Mouse (Mus musculus) stomach, embryonic 16.5 days (tissue): ENCODE measurements around the gene Fis1. TPM values are rescaled to one million over a fixed set of nuclear protein-coding genes. Genes with fewer than 3 reads are reported as not detected.

Source experiments
- ATAC-seq: fragments of 200-750 bp; cut with Nextera tagmentation; 2 replicates; pipeline ENCODE4 v1.8.0; 2017; ENCODE audit warnings: moderate number of reproducible peaks, moderate TSS enrichment; ENCODE audit not compliant: insufficient read depth, low FRiP score
- H3K27ac ChIP-seq: fragments of 300-500 bp; sonication (generic); 2 replicates; pipeline ENCODE4 v1.5.1; 2014; ENCODE audit warnings: low read length
- H3K27me3 ChIP-seq: fragments of 300-500 bp; sonication (generic); 2 replicates; pipeline ENCODE4 v1.6.1; 2014; ENCODE audit warnings: low read length, control low read depth, mixed read lengths; ENCODE audit not compliant: control insufficient read depth, insufficient read depth
- H3K36me3 ChIP-seq: fragments of 300-500 bp; sonication (generic); 2 replicates; pipeline ENCODE4 v1.6.1; 2014; ENCODE audit warnings: low read length; ENCODE audit not compliant: control insufficient read depth, insufficient read depth
- H3K4me1 ChIP-seq: fragments of 300-500 bp; sonication (generic); 2 replicates; pipeline ENCODE4 v1.6.1; 2014; ENCODE audit warnings: low read length, control low read depth, mixed read lengths; ENCODE audit not compliant: control insufficient read depth, insufficient read depth
- H3K4me2 ChIP-seq: fragments of 300-500 bp; sonication (generic); 2 replicates; pipeline ENCODE4 v1.6.1; 2014; ENCODE audit warnings: low read depth, low read length, mixed read lengths
- H3K4me3 ChIP-seq: fragments of 300-500 bp; sonication (generic); replicated peaks from 2 replicates; pipeline ENCODE4 v1.5.1; 2014; ENCODE audit warnings: mild to moderate bottlenecking, low read length
- H3K9ac ChIP-seq: fragments of 300-500 bp; sonication (generic); 2 replicates; pipeline ENCODE4 v1.6.1; 2014; ENCODE audit warnings: low read length
- H3K9me3 ChIP-seq: fragments of 300-500 bp; sonication (generic); replicated peaks from 2 replicates; pipeline ENCODE4 v1.6.1; 2016; ENCODE audit warnings: low read length, control low read depth; ENCODE audit not compliant: control insufficient read depth
- WGBS: fragments of 180-500 bp; shearing (Covaris S2); extraction: QIAGEN DNeasy Blood & Tissue Kit; methylation state at CpG from one replicate; pipeline ENCODE4 v1.1.7; 2014; 5-methylcytosine and 5-hydroxymethylcytosine counted together
- polyA plus RNA-seq: library from polyadenylated mRNA; unstranded; fragments of >200 nt; fragmentation: Nextera tagmentation; extraction: Ambion mirVana; gene quantifications from 2 replicates; pipeline ENCODE4 v1.2.1, GENCODE M21; 2015

The Fis1 gene
- polyA plus RNA-seq, 1 experiment from 2014 or later, result 239 TPM

GRCm38 (mm10) chr5:136919546-136920301 lies 33.4 kb upstream of the Fis1 start:
- Histone ChIP-seq H3K4me3 (peak overlapping the region; percentile 54), H3K4me1 (0 out of 2 replicates have a peak, but pooled peaks cover 2% of the 10 kb centered on the region), H3K4me2 (peak overlapping the region; percentile 95), H3K9me3 (no peaks in the 10 kb centered on the region), H3K36me3 (no peaks in the 10 kb centered on the region), H3K27ac (no peak overlapping the region), H3K27me3 (no peaks in the 10 kb centered on the region), H3K9ac (peak overlapping the region; percentile 83)
- WGBS, result 21% methylated on average over 17 of the region's 18 CpGs
- no peak for ATAC-seq

- no peaks in the 10 kb centered on the region for H3K9me3 ChIP-seq
- no peaks in the 10 kb centered on the region for H3K36me3 ChIP-seq
- H3K27ac ChIP-seq, result no peak overlapping the region
- H3K9ac ChIP-seq, result no peak overlapping the region
- H3K4me2 ChIP-seq, result no peak overlapping the region
- 0 out of 2 replicates have a peak, but pooled peaks cover 2% of the 10 kb centered on the region for H3K4me1 ChIP-seq
- no peaks in the 10 kb centered on the region for H3K27me3 ChIP-seq
- no peak for ATAC-seq
- H3K4me3 ChIP-seq, result no peak overlapping the region
- WGBS, result 83% methylated on average over 9 of the region's 9 CpGs
Observed at GRCm38 (mm10) chr5:136922830-136923229, 30.2 kb upstream of the Fis1 start.

- H3K9me3 ChIP-seq, result no peaks in the 10 kb centered on the region
- H3K4me3 ChIP-seq, result no peak overlapping the region
- no peak overlapping the region for H3K4me2 ChIP-seq
- H3K27me3 ChIP-seq, result no peaks in the 10 kb centered on the region
- H3K9ac ChIP-seq, result no peak overlapping the region
- no peaks in the 10 kb centered on the region for H3K36me3 ChIP-seq
- no peak overlapping the region for H3K27ac ChIP-seq
- H3K4me1 ChIP-seq, result 0 out of 2 replicates have a peak, but pooled peaks cover 2% of the 10 kb centered on the region
- 49% methylated on average over 7 of the region's 7 CpGs for WGBS
- ATAC-seq, result peak; percentile 65
Observed at GRCm38 (mm10) chr5:136923751-136924478, 29.2 kb upstream of the Fis1 start.

GRCm38 (mm10) chr5:136929073-136929472 lies 24.0 kb upstream of the Fis1 start:
- Histone ChIP-seq H3K36me3 (no peaks in the 10 kb centered on the region), H3K27ac (no peak overlapping the region)

GRCm38 (mm10) chr5:136931896-136932295 lies 21.2 kb upstream of the Fis1 start:
- H3K9me3 ChIP-seq, result no peaks in the 10 kb centered on the region
- WGBS, result 87% methylated on average over 14 of the region's 14 CpGs
- H3K4me3 ChIP-seq, result no peak overlapping the region
- H3K27me3 ChIP-seq, result no peaks in the 10 kb centered on the region
- H3K9ac ChIP-seq, result no peak overlapping the region
- no peak for ATAC-seq
- H3K27ac ChIP-seq, result no peak overlapping the region
- no peak overlapping the region for H3K4me2 ChIP-seq
- H3K4me1 ChIP-seq, result no peaks in the 10 kb centered on the region
- no peaks in the 10 kb centered on the region for H3K36me3 ChIP-seq

More at GRCm38 (mm10) chr5:136929073-136929472, 24.0 kb upstream of the Fis1 start:
- no peak overlapping the region for H3K4me3 ChIP-seq
- peak; percentile 70; the same call in 1 of the 2 replicates for ATAC-seq
- 17% methylated on average over 4 of the region's 4 CpGs for WGBS
- H3K9me3 ChIP-seq, result no peaks in the 10 kb centered on the region
- no peaks in the 10 kb centered on the region for H3K4me1 ChIP-seq
- no peak overlapping the region for H3K4me2 ChIP-seq
- no peaks in the 10 kb centered on the region for H3K27me3 ChIP-seq
- H3K9ac ChIP-seq, result peak overlapping the region; percentile 38; the same call in 1 of the 2 replicates

- Histone ChIP-seq H3K4me2 (no peak overlapping the region), H3K4me3 (no peak overlapping the region), H3K27me3 (no peaks in the 10 kb centered on the region), H3K9me3 (no peaks in the 10 kb centered on the region), H3K9ac (no peak overlapping the region), H3K36me3 (no peaks in the 10 kb centered on the region), H3K4me1 (no peaks in the 10 kb centered on the region), H3K27ac (no peak overlapping the region)
- 82% methylated on average over 5 of the region's 5 CpGs for WGBS
- ATAC-seq, result no peak
Observed at GRCm38 (mm10) chr5:136932956-136933355, 20.1 kb upstream of the Fis1 start.

GRCm38 (mm10) chr5:136933930-136934329 lies 19.1 kb upstream of the Fis1 start:
- 82% methylated on average over 6 of the region's 6 CpGs for WGBS
- Histone ChIP-seq H3K36me3 (no peaks in the 10 kb centered on the region), H3K9ac (no peak overlapping the region), H3K27me3 (no peaks in the 10 kb centered on the region), H3K4me1 (no peaks in the 10 kb centered on the region), H3K4me2 (no peak overlapping the region), H3K9me3 (no peaks in the 10 kb centered on the region), H3K27ac (no peak overlapping the region), H3K4me3 (no peak overlapping the region)
- no peak for ATAC-seq

GRCm38 (mm10) chr5:136935905-136936695 lies 17.0 kb upstream of the Fis1 start:
- Histone ChIP-seq H3K4me1 (no peaks in the 10 kb centered on the region), H3K27me3 (no peaks in the 10 kb centered on the region), H3K4me2 (no peak overlapping the region), H3K9me3 (no peaks in the 10 kb centered on the region), H3K9ac (no peak overlapping the region), H3K4me3 (no peak overlapping the region), H3K27ac (no peak overlapping the region), H3K36me3 (no peaks in the 10 kb centered on the region)
- WGBS, result 67% methylated on average over 7 of the region's 7 CpGs
- ATAC-seq, result no peak
